Mouse (Mus musculus) G1E (cell line): ENCODE data around the gene Cacng2. TPM values are rescaled to one million over a fixed set of nuclear protein-coding genes. Genes with fewer than 3 reads are reported as not detected.

Source experiments
- ATAC-seq: 2 replicates; pipeline ENCODE4 v1.8.0; 2016; ENCODE audit warnings: mild to moderate bottlenecking; ENCODE audit not compliant: insufficient number of reproducible peaks, poor library complexity, low FRiP score, severe bottlenecking; ENCODE audit errors: extremely low read depth
- DNase-seq: peaks from one replicate; pipeline ENCODE4 v3.0.0; 2012; ENCODE audit warnings: low spot score
- H3K27me3 ChIP-seq: 2 replicates; pipeline ENCODE4 v1.6.1; 2012; ENCODE audit warnings: mild to moderate bottlenecking, low read length, inconsistent platforms; ENCODE audit not compliant: insufficient read depth
- H3K36me3 ChIP-seq: replicated peaks from 2 replicates; pipeline ENCODE3; 2012; ENCODE audit warnings: mild to moderate bottlenecking, inconsistent platforms
- H3K4me1 ChIP-seq: 2 replicates; pipeline ENCODE4 v1.6.1; 2012; ENCODE audit warnings: low read depth, low read length, inconsistent platforms, mixed read lengths; ENCODE audit not compliant: insufficient read depth
- H3K4me3 ChIP-seq: 2 replicates; pipeline ENCODE4 v1.5.1; 2012; ENCODE audit warnings: low read depth, mild to moderate bottlenecking, inconsistent platforms, low read length, moderate library complexity, mixed read lengths
- H3K9me3 ChIP-seq: replicated peaks from 2 replicates; pipeline ENCODE4 v1.6.1; 2012; ENCODE audit warnings: inconsistent platforms
- CTCF ChIP-seq: IDR thresholded peaks from 2 replicates; pipeline ENCODE4 v1.5.1; 2012; ENCODE audit warnings: low read depth, low read length, inconsistent platforms, mixed read lengths
- GATA1 ChIP-seq: IDR thresholded peaks from 2 replicates; pipeline ENCODE4 v1.6.1; 2012; ENCODE audit warnings: borderline replicate concordance, low read length, inconsistent platforms, mixed read lengths
- GATA2 ChIP-seq: IDR thresholded peaks from 2 replicates; pipeline ENCODE4 v1.6.1; 2012; ENCODE audit warnings: low read depth, low read length, inconsistent platforms, borderline replicate concordance
- POLR2AphosphoS5 ChIP-seq: IDR thresholded peaks from 2 replicates; pipeline ENCODE4 v1.6.1; 2012; ENCODE audit warnings: low read depth, low read length, inconsistent platforms; ENCODE audit not compliant: insufficient replicate concordance
- TAL1 ChIP-seq: conservative IDR thresholded peaks from 2 replicates; pipeline ENCODE4 v1.6.1; 2012; ENCODE audit warnings: low read depth, low read length, inconsistent platforms, mixed read lengths
- polyA plus RNA-seq: library from polyadenylated mRNA; stranded (reverse); fragments of >175 nt; gene quantifications from 2 replicates; pipeline ENCODE4 v1.2.3, GENCODE M21; 2012
- total RNA-seq, 2 experiments: library from RNA; stranded (forward) in 1 of 2; stranded (reverse) in 1 of 2; fragments of 200-1000 nt in 1 of 2; fragments of >200 nt in 1 of 2; fragmentation: Nextera tagmentation in 1 of 2; gene quantifications; 2 replicates each; pipeline ENCODE4 v1.2.3; 2014 to 2017

Gene Cacng2
- total and polyA plus RNA-seq, 3 experiments = 0.05 TPM; not detected in 2

DNA sequence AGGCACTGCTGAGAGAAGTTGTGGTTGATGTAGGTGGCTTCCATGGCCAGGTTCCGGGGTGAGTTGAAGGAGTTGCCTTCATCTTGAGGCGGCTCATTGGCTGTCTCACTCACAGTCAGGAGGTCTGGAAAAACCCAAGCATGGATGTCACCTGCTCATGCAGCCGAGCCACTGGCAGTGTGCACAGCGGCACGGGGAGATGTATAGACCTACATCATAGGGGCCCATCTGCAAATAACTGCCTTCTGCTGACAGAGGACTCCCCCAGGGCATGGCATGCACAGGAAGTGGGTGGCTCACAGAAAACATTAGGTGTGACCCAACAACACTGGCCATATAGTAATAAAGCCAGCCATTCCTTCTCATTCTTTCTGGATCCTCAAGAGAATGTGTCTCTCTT is 157.4 kb downstream of the Cacng2 start:
- Histone ChIP-seq H3K4me3 (no peak overlapping the region), H3K4me1 (peaks cover 67% of the 10 kb centered on the region), H3K36me3 (peaks cover 98% of the 10 kb centered on the region), H3K27me3 (no peaks in the 10 kb centered on the region), H3K9me3 (no peaks in the 10 kb centered on the region)
- ATAC-seq (no peak), DNase-seq (no peak)
- TF ChIP-seq GATA1 = no peak
- no peak for TF ChIP-seq POLR2AphosphoS5
- TF ChIP-seq CTCF = no peak
- no peak for TF ChIP-seq GATA2
- TF ChIP-seq TAL1 = no peak

DNA sequence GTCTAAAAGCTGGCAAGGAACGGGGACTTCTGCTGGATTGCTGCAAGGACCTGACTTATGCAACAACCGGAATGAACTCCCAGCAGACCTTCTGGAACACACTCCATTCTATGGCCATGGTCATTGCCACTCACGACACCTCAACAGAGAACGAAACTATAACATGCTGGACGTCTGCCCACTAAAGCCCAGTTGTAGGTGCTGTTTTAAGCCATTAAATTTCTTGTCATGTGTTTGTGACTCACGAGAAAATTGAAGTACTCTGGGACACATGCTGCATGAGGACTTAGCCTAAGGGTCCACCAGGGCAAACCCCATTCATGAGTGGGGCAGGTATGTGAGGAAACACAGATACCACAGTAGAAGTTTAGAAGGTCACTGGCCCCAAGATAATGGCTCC is 159.1 kb downstream of the Cacng2 start:
- H3K9me3 ChIP-seq = peaks cover 4% of the 10 kb centered on the region
- TF ChIP-seq GATA2 (no peak), TAL1 (no peak), GATA1 (no peak), CTCF (no peak), POLR2AphosphoS5 (no peak)
- DNase-seq (no peak), ATAC-seq (no peak)
- peaks cover 53% of the 10 kb centered on the region for H3K4me1 ChIP-seq
- H3K27me3 ChIP-seq = peaks cover 6% of the 10 kb centered on the region; the same call in 1 of the 2 replicates
- no peak overlapping the region for H3K4me3 ChIP-seq
- H3K36me3 ChIP-seq = peaks cover 81% of the 10 kb centered on the region

DNA sequence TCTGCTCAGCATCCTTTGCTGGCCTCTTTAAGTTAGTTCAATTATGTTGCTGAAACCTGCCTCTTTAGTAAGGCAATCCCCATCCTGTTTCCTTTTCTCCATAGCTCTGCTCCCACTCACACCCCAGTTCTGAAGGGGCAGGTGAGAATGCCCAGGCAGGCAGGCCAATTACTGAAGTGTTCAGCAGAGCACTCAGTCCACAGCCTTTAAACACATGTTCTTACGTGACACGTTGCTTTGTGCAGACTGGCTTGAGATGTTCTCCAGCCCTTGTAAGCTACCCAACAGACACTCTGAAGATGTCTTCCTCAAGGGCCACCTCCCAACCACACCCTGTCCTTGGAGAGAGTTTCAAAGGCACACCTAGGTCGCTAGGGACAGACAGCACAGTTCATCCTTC is 161.8 kb downstream of the Cacng2 start:
- ATAC-seq = no peak
- Histone ChIP-seq H3K27me3 (peaks cover 22% of the 10 kb centered on the region), H3K9me3 (peaks cover 4% of the 10 kb centered on the region), H3K4me3 (no peak overlapping the region), H3K36me3 (peaks cover 54% of the 10 kb centered on the region), H3K4me1 (peaks cover 38% of the 10 kb centered on the region)
- no peak for DNase-seq
- TF ChIP-seq GATA2 (no peak), GATA1 (no peak), POLR2AphosphoS5 (no peak), CTCF (no peak), TAL1 (no peak)

GRCm38 (mm10) chr15:77957625-77958024 is 162.2 kb downstream of the Cacng2 start:
- no peak for ATAC-seq
- no peak overlapping the region for H3K4me3 ChIP-seq
- peaks cover 50% of the 10 kb centered on the region for H3K36me3 ChIP-seq
- TF ChIP-seq TAL1 = no peak
- no peak for TF ChIP-seq POLR2AphosphoS5
- TF ChIP-seq GATA2 = no peak
- no peak for TF ChIP-seq GATA1
- TF ChIP-seq CTCF = no peak
- no peak for DNase-seq
- H3K9me3 ChIP-seq = peaks cover 4% of the 10 kb centered on the region
- peaks cover 36% of the 10 kb centered on the region for H3K4me1 ChIP-seq
- peaks cover 26% of the 10 kb centered on the region for H3K27me3 ChIP-seq

DNA sequence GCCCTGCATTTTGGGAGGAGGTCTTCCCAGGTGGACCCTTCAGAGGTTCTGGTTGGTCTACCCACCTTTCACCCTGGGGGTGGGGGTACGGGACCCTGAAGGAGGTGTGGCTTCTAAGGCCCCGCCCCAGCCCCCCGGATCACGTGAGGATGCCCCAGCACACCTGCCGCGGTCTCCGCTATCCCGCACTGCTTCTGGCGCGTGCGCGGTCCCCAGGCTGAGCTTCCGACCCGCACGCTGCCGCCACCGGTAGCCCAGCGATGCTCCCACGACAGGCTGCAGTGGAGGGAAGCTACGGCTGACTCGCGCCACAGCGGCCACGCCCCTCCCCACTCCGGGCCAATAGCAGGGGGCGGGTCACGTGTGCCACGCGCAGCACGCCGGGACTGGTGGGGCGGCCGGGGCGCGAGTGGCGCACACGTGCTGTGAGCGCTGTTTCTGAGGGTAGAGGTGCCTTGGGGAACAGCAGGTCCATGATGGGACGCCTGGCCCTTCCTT is 163.4 kb downstream of the Cacng2 start, which contains the start of gene Foxred2:
Gene Foxred2 (minus strand): TSS at position 319 of the 498 bp plus-strand sequence.
- Histone ChIP-seq H3K4me3 (no peak within 1 kb of the TSS), H3K27me3 (peaks cover 35% of the 10 kb centered on the region), H3K9me3 (peaks cover 4% of the 10 kb centered on the region), H3K4me1 (peaks cover 25% of the 10 kb centered on the region), H3K36me3 (peaks cover 38% of the 10 kb centered on the region)
- DNase-seq (no peak), ATAC-seq (no peak)
- no peak for TF ChIP-seq GATA1
- TF ChIP-seq CTCF = no peak
- TF ChIP-seq POLR2AphosphoS5 = no peak
- TF ChIP-seq GATA2 = no peak
- TF ChIP-seq TAL1 = no peak

DNA sequence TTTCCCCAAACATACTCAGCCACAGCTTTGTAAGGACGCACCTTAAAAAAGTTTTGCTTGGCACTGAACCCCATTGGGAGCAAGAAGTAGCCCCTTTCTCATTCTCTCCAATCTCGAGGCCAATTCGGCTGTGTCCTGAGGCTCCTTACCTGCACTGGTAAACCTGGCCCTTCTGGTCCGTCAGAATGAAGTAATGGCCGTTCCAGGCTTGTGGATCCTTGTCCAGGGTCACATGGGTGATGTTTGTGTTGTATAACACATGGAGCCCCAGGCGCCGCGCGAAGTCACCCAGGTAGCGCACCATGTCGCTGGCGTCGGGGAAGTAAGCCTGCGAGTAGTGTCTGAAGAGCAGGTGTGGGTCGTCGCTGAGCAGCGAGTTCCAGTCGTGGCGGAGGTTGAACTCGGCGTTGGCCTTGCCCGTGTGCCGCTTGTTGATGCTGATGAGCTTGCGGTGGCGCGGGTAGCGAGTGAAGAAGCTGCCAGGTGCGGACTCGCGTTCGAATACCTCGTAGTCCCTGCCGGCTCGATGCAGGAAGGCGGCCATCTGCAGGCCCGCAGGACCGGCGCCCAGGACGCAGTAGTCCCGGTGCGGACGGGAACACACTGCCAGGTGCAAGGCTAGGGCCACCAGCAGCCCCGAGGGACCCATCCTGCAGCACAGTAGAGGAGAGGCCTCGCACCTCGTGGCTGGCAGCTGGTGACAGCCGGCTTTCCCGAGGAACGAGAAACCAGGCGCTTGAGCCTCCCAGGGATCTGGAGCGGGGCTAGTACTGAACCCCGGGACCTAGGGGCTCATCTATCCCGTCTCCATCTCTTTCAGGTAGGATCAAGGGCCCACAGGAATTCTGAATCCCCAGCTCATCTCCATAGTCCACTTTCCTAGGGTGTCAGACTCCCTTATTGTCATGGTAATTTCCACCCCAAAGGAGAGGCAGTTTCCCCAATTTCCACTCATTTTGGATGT is 164.1 kb downstream of the Cacng2 start:
- Histone ChIP-seq H3K27me3 (peaks cover 39% of the 10 kb centered on the region), H3K4me3 (no peak overlapping the region), H3K4me1 (peaks cover 19% of the 10 kb centered on the region), H3K36me3 (peaks cover 31% of the 10 kb centered on the region), H3K9me3 (peaks cover 4% of the 10 kb centered on the region)
- no peak for ATAC-seq
- TF ChIP-seq CTCF (no peak), POLR2AphosphoS5 (no peak), GATA1 (no peak), TAL1 (no peak), GATA2 (no peak)
- no peak for DNase-seq
